25 mouse cellular contexts compared by ENCODE assay signal in genomic region chr14:73625469-73625868, GRCm38 (mm10). TPM values are rescaled to one million over a fixed set of nuclear protein-coding genes. Genes with fewer than 3 reads are reported as not detected.
DNase-seq lines count a peak whose midpoint lies in the region; ATAC-seq and TF ChIP-seq lines count a peak whose summit lies in the region.
"Had no signal": no experiment of that assay in that cellular context is flagged by ENCODE, and none has a peak within 500 bp of the region (broad histone marks: within the 10 kb centered on the region; RNA-seq: fewer than 3 reads in every experiment).

No protein-coding gene starts in this region.

- no peak for TF ChIP-seq EP300 in heart, adult 2 months (IDR thresholded peaks at IDR 0.05; ENCODE audit: insufficient read depth, low read depth, low read length)

- no peak for TF ChIP-seq POLR2A in heart, adult 2 months (IDR thresholded peaks at IDR 0.05; ENCODE audit: insufficient read depth, low read depth, low read length)

- H3K79me2 ChIP-seq in heart, adult 2 months (replicated peaks; ENCODE audit: control insufficient read depth, insufficient read depth, low read length): no peaks in the 10 kb centered on the region

- 59% methylated on average over 3 of the region's 3 CpGs for WGBS in heart, adult 2 months

- POLR2A ChIA-PET in Patski (lab: Charles Lee): no interaction called here

- no peak overlapping the region for H3K4me3 ChIP-seq in heart, adult 2 months
- H3K4me3 ChIP-seq in layer of hippocampus, adult 2 months: no peak overlapping the region
- H3K4me3 ChIP-seq: heart, embryonic 13.5 days; liver, embryonic 13.5 days; neural tube, embryonic 13.5 days had no signal

- no peak overlapping the region for H3K9ac ChIP-seq in heart, adult 2 months (ENCODE audit: low read depth, low read length)
- H3K9ac ChIP-seq: heart, embryonic 13.5 days; liver, embryonic 13.5 days; neural tube, embryonic 13.5 days had no signal

- H3K4me1 ChIP-seq in heart, adult 2 months (ENCODE audit: control insufficient read depth, insufficient read depth, low read length): no peaks in the 10 kb centered on the region
- H3K4me1 ChIP-seq: heart, embryonic 13.5 days; liver, embryonic 13.5 days; neural tube, embryonic 13.5 days had no signal

- no peak overlapping the region for H3K27ac ChIP-seq in heart, adult 2 months
- H3K27ac ChIP-seq in layer of hippocampus, adult 2 months: no peak overlapping the region
- H3K27ac ChIP-seq: heart, embryonic 13.5 days; liver, embryonic 13.5 days; neural tube, embryonic 13.5 days had no signal

- H3K27me3 ChIP-seq in heart, adult 2 months (ENCODE audit: control insufficient read depth, insufficient read depth, low read length): peaks cover 2% of the 10 kb centered on the region; the same call in 1 of the 2 replicates
- peaks cover 7% of the 10 kb centered on the region for H3K27me3 ChIP-seq in Patski
- H3K27me3 ChIP-seq: heart, embryonic 13.5 days; liver, embryonic 13.5 days; neural tube, embryonic 13.5 days had no signal

- no peak for DNase-seq in heart, adult 2 months
- no peak for DNase-seq in heart, adult 8-10 months (ENCODE audit: low spot score)
- DNase-seq in layer of hippocampus, adult 2 months (ENCODE audit: low spot score in 2 of 2): no peak
- no peak for DNase-seq in layer of hippocampus, adult 11-12 months (ENCODE audit: low spot score)
- peak; percentile 49 for DNase-seq in 416B (ENCODE audit: low read depth)
- no peak for DNase-seq in Patski (ENCODE audit: low read depth, low spot score)
- no peak for DNase-seq in urinary bladder, postnatal 10 days (ENCODE audit: low spot score)
- DNase-seq in left cerebral cortex, postnatal 4 days: no peak
- DNase-seq: adrenal gland, adult 2 months; cerebellum, adult 11-12 months; gastrocnemius, postnatal 36 days; kidney, postnatal 10 days; liver, embryonic 13.5 days; lung, postnatal 14 days; right cerebral cortex, postnatal 14 days; thymus, postnatal 14 days had no signal

- peak; percentile 48 for TF ChIP-seq CTCF in heart, adult 2 months (IDR thresholded peaks at IDR 0.05)
- TF ChIP-seq CTCF in layer of hippocampus, adult 2 months (conservative IDR thresholded peaks at IDR 0.05): peak; percentile 50
- peak; percentile 41 for TF ChIP-seq CTCF in Patski (IDR thresholded peaks at IDR 0.05)

- intact Hi-C loops in heart, adult 2 months (cut with DNase I): loop anchor here (5.0 kb wide), 1 partner anchor 152 kb away; no protein-coding TSS in a partner anchor
- intact Hi-C loops in left cerebral cortex, postnatal 4 days (cut with DNase I): no loop called here

- in situ Hi-C loops in Patski (cut with MboI; ENCODE audit: low pct_unique_long_range_greater_than_20kb): no loop called here

- CTCF ChIA-PET in Patski (lab: Charles Lee): no interaction called here

- H3K36me3 ChIP-seq in heart, adult 2 months (ENCODE audit: control insufficient read depth, insufficient read depth, low read length): no peaks in the 10 kb centered on the region
- H3K36me3 ChIP-seq: heart, embryonic 13.5 days; liver, embryonic 13.5 days; neural tube, embryonic 13.5 days had no signal

- no peak for ATAC-seq in Patski

RNA-seq across cellular contexts. Expression of gene Gm21750, which starts 35.6 kb away (rescaled TPM):
- total RNA-seq in heart, adult 2 months (2021): not detected
- not detected in 2 replicates for polyA plus RNA-seq in heart, adult 2 months (2012; rRNA removed)
- total RNA-seq in heart, adult 8-10 months (2022): not detected
- total RNA-seq in layer of hippocampus, adult 2 months (2021): not detected
- polyA plus RNA-seq in Patski (2021): not detected
- total RNA-seq in left cerebral cortex, postnatal 4 days (2021): not detected
- total RNA-seq: adrenal gland, adult 2 months; common myeloid progenitor, adult 5-6 weeks; gastrocnemius, postnatal 36 days; hematopoietic stem cell, adult 5-6 weeks; layer of hippocampus, postnatal 14 days; MEL; monocyte, adult 5-6 weeks had no signal
- polyA plus RNA-seq: adrenal gland, adult 2 months; embryonic facial prominence, embryonic 14.5 days; frontal cortex, adult 2 months; heart, embryonic 13.5 days; liver, embryonic 13.5 days; neural tube, embryonic 13.5 days had no signal
